Mouse (Mus musculus): ENCODE measurements around the gene Poldip3.

Poldip3 gene

DNA sequence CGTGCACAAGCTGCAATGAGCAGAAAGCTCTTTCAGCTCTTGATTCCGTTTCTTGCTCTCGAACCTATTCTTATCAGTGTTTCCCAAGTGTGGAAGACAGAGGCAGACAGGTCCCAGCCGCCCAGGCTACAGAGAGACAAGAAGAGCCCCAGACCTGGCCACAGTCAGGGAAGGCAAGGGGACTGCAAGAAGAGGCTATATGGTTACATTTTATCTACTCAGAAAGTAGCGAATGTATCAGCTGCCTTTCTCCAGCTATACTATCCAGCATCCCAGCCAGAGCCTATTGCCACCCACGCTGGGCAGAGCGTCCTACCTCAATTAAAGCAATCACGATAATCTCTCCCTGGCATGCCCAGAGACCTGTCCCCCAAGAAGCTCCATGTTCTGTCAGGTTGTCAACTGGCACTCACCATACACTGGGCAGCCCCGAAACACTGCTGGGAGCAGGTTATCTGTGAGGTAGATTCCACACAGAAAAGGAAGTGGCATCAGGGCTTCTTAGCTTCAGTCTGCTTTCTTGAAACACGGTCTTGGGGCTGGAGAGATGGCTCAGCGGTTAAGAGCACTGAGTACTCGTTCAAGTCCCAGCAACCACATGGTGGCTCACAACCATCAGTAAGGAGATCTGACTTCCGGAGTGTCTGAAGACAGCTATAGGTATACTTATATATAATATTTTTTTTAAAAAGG, 62.4 kb downstream of the Poldip3 start:
- no peak for DNase-seq (ENCODE audit: low read depth)

DNA sequence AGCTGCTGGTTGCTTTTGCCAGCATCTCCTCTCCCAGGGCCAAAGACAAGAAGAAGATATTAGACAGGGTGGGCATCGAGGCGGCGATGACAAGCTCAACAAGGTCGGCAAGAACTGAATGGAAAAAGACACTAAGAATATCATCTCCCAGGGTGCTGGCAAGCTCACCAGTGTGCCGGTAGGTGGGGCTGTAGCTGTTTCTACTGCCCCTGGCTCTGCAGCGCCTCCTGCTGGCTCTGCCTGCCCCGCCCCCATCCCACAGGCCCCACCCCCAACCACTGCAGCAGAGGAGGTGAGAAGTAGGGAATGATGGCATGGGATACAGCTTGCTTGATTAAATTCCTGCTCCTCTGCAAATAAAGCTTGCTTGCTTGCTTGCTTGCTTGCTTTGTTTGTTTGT, 63.3 kb downstream of the Poldip3 start:
- peak; percentile 77 for DNase-seq (ENCODE audit: low read depth)

DNA sequence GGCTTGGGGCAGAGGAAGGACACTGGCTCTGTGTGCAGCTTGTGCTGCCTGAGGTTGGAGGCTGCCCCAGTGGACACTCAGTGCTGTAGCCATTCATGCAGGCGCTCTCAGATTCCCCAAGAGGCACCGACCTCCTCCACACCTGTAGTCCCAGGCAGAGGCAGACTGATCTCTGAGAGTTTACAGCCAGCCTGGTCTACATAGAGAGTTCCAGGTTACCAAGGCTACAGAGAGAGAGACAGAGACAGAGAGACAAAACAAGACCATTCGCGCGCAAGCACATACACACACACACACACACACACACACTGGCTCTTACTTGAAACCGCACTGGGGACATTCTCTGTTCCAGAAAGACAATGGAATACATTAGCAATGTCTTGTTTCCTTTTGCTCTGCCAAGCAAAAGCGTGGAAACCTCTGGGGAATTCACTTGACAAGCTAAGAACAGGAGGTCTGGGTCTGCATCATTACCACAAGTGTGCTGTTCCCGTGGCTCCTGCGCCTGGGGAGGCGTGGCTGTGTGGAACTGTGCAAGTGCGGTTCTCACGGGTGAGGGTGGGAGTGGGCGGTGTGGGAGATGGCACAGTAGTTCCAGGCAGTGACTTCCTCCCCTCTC, 65.1 kb downstream of the Poldip3 start:
- no peak for DNase-seq (ENCODE audit: low read depth)

DNA sequence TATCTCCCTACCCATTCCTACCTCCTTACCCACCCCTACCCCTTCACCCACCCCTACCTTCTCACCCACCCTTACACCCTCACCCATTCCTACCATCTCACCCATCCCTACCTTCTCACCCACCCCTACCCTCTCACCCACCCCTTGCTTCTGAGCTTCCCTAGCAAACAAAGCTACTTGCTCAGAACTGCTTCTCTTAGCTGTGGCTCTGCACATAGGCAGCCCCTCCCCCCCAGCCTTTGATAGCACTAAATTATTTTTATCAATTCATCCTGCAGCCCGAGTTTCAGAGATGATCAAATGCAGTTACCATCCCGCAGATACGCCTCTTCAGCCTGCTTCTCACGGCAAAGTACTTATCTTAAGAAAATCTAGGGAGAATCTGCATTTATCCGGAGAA, 65.7 kb downstream of the Poldip3 start:
- DNase-seq (ENCODE audit: low read depth): no peak

All from 416B (cell line).